Mouse (Mus musculus) kidney, adult 11 months (tissue): Measurements from ENCODE around the gene Gm6096.
"Not testable (repeated sequence)": the region's sequence is repeated elsewhere in the genome, so short reads cannot be mapped to it uniquely, and the experiment has no call there.

ENCODE experiments used
- DNase-seq: peaks from one replicate; pipeline ENCODE4 v3.0.0; 2022

Gene Gm6096

DNA sequence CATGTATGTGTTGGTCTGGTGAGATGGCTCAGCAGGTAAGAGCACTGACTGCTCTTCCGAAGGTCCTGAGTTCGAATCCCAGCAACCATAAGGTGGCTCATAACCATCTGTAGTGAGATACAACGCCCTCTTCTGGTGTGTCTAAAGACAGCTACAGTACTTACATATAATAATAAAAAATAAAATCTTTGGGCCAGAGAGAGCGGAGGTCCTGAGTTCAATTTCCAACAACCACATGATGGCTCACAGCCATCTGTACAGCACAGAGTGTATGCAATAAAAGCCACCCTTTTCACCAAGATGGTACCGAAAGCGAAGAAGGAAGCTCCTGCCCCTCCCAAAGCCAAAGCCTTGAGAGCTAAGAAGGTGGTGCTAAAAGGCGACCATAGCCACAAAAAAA lies at the start of gene Gm6096:
Gm6096 (plus strand) TSS at position 301 of the 400 bp plus-strand sequence.
- DNase-seq: no peak

GRCm38 (mm10) chr7:34202147-34202546 lies 48.7 kb upstream of the Gm6096 start:
- not testable (repeated sequence) for DNase-seq

- DNase-seq: no peak
Observed at GRCm38 (mm10) chr7:34206331-34206730, 44.5 kb upstream of the Gm6096 start.

- DNase-seq: no peak
Observed at GRCm38 (mm10) chr7:34208027-34208745, 42.7 kb upstream of the Gm6096 start.

GRCm38 (mm10) chr7:34213281-34213680 lies 37.6 kb upstream of the Gm6096 start:
- DNase-seq: no peak

DNA sequence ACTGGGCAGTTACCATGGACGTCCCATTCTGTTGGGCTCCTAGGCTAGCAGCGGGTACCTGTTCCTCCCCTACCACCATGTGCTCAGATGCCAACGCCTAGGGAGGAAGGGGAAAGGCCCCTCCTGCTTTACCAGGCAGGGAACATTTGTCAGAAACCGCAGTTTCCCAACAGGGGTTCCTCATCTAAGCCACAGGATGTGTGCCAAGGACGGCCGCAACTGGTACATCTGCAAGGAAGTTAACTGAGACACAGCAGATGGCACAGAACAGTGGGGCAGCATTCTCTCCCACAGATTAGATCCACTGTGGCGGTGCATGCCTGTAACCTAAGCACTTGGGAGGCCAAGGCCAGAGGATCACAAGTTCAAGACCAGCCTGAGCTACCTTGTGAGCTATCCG lies 36.2 kb upstream of the Gm6096 start:
- DNase-seq: no peak

GRCm38 (mm10) chr7:34215481-34215880 lies 35.4 kb upstream of the Gm6096 start:
- no peak for DNase-seq

- no peak for DNase-seq
Observed at GRCm38 (mm10) chr7:34216474-34216873, 34.4 kb upstream of the Gm6096 start.

DNA sequence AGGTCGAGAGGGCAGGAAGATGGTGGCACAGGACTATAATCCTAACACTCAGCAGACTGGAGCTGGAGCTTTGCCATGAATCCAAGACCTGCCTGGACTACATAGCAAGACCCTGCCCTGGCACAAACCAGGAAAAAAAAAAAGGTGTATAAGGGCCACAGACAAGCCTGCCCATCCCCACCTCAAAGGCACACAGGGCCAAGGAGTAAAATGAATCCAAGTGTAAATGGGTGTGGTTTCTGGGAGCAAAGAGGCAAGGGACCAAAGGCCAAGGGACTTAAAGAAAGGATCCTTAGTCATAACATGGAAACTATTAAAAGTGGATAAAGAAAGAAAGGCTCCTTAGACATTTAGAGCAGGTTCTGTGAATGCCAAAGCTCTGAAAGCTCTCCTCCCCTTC lies 32.3 kb upstream of the Gm6096 start:
- no peak for DNase-seq

GRCm38 (mm10) chr7:34221594-34222250 lies 29.1 kb upstream of the Gm6096 start:
- DNase-seq: no peak

DNA sequence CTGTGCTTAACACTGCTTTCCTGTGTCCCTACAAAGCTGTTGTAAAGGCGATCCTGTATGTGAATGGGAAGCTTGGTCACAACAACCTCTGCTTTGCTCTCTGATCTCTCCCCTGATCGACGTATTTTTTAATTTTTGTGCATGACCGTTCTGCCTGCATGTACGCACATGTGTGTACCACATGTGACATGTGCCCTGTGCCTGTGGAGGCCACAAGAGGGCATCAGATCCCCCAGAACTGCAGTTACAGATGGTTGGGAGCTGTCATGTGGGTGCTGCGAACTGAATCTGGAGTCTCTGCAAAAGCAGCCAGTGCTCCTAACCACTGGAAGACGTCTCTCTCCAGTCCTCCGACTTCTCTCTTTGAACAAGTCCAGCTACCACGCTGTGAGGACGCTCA lies 28.5 kb upstream of the Gm6096 start:
- DNase-seq: no peak

- no peak for DNase-seq
Observed at GRCm38 (mm10) chr7:34224308-34224707, 26.5 kb upstream of the Gm6096 start.

GRCm38 (mm10) chr7:34226086-34226485 lies 24.8 kb upstream of the Gm6096 start:
- peak; percentile 49 for DNase-seq

GRCm38 (mm10) chr7:34226846-34227245 lies 24.0 kb upstream of the Gm6096 start:
- DNase-seq: no peak

DNA sequence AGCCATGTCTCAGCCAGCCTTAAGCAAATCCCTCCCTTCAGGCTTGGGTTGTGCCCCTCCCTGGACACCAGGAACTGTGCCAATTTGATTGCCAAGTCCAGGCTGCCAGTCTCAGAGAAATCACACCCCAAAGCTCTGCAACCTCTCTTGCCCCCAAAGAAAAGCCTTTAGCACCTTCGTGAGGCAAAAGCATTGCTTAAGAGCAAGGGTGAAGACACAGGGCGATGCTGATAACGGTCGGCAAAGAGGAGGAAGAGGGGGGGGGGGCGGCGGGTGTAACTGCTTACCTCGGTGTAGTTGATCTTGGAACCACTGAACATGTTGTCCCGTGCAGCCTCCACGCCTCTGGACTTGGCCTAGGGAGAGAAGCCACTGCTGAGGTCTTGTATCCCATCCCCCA lies 22.2 kb upstream of the Gm6096 start:
- DNase-seq: no peak

- DNase-seq: no peak
Observed at GRCm38 (mm10) chr7:34229153-34229552, 21.7 kb upstream of the Gm6096 start.

- peak; percentile 59 for DNase-seq
Observed at GRCm38 (mm10) chr7:34229691-34230111, 21.1 kb upstream of the Gm6096 start.

DNA sequence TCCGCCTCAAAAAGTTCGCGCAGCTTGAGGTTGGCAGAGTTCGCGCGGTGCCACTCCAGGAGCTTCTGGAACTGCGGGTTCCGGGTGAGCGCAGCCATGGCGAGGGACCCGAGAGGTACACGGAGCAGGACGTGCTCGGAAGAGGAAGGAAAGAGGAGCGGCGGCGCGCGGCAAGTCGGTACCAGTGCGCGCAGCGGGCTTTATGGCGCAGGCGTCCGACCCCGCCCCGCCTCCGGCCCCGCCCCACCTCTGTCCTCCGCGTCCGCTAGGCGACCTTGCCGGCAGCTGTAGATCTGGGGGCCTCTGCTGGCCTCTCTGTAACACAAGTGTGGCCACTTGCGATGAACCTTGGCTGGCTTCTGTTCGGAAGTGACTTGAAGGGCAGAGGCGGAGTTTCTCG lies 20.7 kb upstream of the Gm6096 start, which contains the start of gene Gpi1:
Gpi1 (minus strand) TSS at position 221 of the 400 bp plus-strand sequence.
- DNase-seq: peak; percentile 84

DNA sequence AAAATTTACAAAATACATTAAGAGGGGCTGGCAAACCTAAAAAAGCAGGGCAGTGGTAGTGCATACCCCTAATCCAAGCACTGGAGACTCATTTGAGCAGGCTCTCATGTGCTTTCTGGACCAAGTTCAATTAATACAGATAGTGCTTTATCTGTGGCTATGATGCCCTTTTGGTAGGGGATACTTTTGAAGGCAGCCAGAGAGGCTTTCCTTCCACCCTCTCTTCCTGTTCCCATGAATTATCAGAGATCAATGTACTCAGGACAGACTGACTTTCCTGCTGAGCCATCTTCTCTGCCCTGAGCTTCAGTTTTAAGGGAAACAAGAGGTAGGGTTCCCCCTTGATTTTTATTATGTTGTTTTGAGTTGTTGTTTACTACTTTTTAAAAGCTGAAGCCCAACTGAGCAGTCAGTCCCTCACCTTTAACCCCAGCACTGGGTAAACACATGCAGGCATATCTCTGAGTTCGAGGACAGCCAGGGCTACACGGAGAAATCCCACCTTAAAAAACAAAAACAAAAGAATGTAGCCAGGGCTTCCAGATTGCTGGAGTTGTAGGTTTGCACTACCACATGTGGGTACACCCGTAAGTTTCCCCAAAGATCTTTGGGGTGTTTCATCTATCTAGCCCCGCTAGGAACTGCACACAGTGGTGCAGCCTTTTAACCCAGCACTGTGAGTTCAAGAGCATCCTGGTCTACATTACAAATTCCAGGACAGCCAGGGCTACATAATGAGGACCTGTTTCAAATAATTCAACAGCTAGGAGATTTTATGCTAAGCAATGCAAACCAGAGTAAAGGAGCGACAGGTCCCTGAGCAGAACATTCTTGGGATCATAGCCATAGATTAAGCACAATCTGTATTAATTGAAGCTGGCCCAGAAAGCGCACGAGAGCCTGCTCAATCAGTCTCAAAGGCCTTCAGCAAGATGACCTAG lies 17.8 kb upstream of the Gm6096 start:
- DNase-seq: no peak

GRCm38 (mm10) chr7:34233909-34234609 lies 16.8 kb upstream of the Gm6096 start:
- DNase-seq: peak; percentile 100

DNA sequence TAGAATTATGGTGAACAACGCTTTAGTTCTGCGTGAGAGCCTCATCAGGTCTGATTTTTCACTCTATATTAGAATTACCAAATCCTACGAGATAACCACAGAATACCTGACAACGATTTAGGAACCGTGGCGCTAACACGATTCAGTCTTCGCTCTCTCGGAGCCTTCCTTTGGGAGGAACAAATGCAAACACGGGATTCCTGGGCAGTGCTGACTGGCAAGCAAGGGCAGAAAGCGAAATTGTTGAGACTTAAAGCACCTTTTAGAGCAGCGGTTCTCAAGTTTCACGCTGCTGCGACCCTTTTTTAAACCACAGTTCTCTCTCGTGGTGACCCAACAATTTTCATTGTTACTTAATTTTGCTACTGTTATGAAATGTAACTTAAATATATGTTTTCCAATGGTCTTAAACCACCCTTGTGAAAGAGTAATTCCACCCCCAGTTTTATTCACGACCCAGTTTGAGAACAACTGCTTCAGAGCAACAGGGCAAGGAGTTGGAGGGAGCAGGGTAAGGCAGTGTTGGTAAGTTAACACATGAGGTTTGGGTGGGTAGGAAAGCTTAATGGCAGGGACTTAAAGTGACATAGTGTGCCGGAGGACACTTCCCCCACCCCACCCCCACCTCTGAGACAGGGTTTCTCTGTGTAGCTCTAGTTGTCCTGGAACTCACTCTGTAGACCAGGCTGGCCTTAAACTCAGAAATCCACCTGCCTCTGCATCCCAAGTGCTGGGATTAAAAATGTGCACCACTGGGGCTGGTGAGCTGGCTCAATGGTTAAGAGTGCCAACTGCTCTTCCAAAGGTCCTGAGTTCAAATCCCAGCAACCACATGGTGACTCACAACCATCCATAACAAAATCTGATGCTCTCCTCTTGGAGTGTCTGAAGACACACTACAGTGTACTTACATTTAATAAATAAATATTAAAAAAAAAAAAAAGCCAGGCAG lies 16.0 kb upstream of the Gm6096 start:
- no peak for DNase-seq
